Mouse (Mus musculus) layer of hippocampus, postnatal 25 days (tissue): ENCODE data around the gene Gm11037. TPM values are rescaled to one million over a fixed set of nuclear protein-coding genes. Genes with fewer than 3 reads are reported as not detected.

Experiments used
- DNase-seq, 2 experiments: peaks; one replicate each; pipeline ENCODE4 v3.0.0; 2022; ENCODE audit warnings: mixed read lengths in 2 of 2, low spot score in 1 of 2; ENCODE audit errors: extremely low spot score in 1 of 2
- total RNA-seq, 2 experiments: library from RNA; stranded (reverse); gene quantifications; 2 replicates each; pipeline ENCODE4 v1.2.3; 2021

The Gm11037 gene
- total RNA-seq, 2 experiments from 2014 or later: not detected

- no peak for DNase-seq
Observed at GRCm38 (mm10) chr2:131147043-131147365, 13.7 kb downstream of the Gm11037 start.

- no peak for DNase-seq
Observed at GRCm38 (mm10) chr2:131148353-131149253, 15.3 kb downstream of the Gm11037 start.

DNA sequence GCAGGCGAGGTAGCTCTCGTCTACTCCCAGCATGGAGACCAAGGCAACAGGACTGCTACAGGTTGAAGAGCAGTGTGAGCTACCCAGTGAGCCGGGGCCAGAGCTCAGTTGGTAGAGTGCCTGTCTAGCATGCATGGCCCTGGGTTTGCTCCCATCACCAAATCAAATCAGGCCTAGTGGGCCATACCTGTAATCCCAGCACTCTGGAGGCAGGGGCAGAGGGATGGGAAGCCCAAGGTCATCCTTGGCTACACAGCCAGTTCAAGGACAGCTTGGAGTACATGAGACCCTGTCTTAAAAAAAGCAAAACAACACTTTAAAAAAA lies 15.9 kb downstream of the Gm11037 start:
- no peak for DNase-seq

DNA sequence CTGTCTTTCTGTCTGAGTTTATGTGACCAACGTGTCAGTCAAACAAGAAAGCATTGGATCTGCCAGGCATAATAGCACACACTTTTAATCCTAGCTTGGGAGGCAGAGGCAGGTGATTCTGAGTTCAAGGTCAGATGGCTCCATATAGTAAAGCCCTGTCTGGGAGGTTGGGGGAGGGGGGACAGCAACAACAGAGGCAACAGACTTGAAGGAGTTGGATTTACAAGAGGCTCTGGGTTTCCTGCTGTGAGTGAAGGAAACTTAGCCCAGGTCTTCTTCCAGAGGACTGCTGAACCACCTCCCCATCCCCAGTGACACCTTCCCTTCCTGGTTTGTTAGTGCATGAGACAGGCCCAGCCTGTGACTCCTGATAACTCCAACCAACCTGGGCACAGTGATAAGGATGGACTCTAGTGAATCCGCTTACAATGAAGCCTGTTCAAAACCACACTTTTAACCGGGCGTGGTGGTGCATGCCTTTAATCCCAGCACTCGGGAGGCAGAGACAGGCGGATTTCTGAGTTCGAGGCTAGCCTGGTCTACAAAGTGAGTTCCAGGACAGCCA lies 19.0 kb downstream of the Gm11037 start:
- no peak for DNase-seq

DNA sequence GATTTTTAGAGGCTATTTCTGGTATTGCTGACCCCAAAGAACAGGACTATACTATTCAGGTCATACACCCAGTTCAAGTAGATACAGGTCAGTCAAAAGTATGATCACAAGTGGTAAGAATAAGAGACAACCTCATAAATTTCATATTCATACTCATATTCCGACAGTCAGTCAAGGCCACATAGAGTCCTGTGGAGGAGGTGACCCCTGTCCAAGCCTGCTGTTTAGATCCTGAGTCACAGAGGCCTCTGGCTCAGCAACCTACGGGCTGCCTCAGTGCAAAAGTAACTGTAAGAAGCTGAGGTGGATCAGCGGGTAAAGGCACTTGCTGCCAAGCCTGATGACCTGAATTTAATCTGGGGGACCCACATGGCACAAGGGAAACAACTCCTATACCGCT lies 20.7 kb downstream of the Gm11037 start:
- DNase-seq: no peak

- no peak for DNase-seq
Observed at GRCm38 (mm10) chr2:131156987-131157386, 23.7 kb downstream of the Gm11037 start.

GRCm38 (mm10) chr2:131159491-131159910 lies 26.2 kb downstream of the Gm11037 start:
- no peak for DNase-seq

GRCm38 (mm10) chr2:131159938-131160581 lies 26.8 kb downstream of the Gm11037 start, which contains the start of gene 1700037H04Rik:
TSS of gene 1700037H04Rik (minus strand) at chr2:131160081.
- peak; percentile 79 to 83 for DNase-seq

DNA sequence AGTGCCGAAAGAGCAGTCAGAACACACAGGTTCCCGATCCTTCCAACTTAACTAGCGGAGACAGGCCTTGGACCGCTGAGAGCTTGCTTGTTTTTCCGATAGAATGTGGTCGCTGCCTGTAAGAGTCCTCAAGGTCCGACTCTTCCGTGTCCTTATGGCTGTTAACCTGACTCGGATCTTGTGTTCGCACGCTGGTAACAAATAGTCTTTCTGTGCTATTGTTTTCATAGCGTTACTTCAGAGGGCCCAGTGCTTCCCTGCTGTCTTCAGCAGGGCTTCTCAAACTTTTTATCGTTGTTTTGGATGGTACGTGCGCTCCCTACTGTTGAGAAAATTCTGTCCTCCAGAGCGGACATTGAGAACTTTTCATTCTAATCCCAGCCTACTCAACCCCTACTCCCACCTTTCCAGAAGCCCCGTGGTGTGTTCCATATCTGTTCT lies 27.4 kb downstream of the Gm11037 start:
- no peak for DNase-seq

DNA sequence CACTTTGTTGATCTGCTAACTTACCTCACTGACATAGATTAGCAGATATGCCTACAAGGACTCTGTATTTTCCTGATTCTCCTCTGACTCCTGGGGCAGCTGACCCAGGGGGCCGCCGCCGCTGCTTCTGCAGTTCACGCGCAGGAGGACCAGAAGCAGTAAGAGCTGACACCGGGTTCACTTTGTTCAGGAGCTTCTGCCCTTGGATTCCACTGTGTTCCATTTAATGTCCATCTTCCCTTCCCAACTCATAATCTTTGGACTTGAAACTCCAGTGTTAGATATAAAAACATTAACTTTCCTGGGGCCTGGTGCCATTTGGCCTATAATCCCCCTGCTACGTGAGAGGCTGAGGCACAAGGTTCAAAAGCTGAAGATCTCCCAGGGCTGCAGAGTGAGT lies 30.6 kb downstream of the Gm11037 start:
- DNase-seq: no peak

DNA sequence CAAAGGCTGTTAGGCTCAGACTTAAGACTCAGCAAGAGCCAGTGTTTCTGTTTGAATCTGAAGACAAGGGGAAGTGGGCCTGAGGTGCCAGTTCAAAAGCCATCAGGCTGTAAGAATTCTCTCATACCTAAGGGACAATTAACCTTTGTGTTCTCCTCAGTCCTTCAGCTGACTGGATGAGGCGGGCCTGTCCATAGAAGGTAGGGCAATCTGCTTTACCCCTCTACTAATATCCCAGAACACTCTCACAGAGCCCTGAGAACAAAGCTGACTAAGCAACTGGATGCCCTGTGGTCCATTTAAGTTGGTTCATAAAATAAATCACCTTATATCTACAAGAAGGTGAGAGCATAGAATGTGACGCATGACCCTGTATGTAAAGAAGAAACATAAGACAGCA lies 32.9 kb downstream of the Gm11037 start:
- no peak for DNase-seq

DNA sequence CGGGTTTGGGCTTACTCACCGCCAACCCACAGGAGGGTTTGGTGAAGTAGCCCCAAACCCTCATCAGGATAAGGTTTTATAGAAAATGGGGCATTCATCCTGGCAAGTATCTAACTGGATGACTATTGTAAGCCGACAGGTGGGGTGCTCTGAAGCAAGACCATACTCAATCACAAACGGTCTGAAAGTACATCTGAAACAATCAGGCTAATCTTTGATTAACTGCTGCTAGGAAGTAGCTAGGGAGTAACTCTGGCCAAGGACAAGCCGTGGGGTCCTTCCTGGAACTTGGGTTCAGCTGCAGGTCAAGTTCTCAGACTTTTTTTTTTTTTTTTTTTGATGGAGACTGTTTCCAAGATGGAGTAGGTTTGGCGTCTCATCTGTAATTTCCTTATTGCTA lies 34.7 kb downstream of the Gm11037 start:
- no peak for DNase-seq

DNA sequence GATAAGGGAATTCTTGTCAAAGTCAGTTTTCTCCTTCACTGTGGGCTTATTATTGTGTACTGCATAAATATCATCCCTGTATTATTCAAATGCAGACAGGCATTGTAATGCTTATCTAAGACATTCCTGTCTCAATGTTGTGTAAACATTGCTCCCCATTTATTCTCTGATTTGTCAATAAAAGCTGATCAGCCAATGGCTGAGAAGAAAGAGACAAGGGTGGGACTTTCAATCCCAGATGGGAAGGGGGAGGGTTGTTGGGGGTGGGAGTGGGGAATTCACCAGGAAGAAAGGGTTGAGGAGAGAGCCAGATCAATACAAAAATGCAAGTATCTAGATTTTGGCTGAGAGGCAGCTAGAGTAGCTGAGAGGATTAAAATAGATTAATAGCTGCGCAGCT lies 35.6 kb downstream of the Gm11037 start:
- no peak for DNase-seq

- no peak for DNase-seq
Observed at GRCm38 (mm10) chr2:131170936-131171335, 37.6 kb downstream of the Gm11037 start.

- peak; percentile 56 to 63 for DNase-seq
Observed at GRCm38 (mm10) chr2:131171401-131172104, 38.3 kb downstream of the Gm11037 start.

DNA sequence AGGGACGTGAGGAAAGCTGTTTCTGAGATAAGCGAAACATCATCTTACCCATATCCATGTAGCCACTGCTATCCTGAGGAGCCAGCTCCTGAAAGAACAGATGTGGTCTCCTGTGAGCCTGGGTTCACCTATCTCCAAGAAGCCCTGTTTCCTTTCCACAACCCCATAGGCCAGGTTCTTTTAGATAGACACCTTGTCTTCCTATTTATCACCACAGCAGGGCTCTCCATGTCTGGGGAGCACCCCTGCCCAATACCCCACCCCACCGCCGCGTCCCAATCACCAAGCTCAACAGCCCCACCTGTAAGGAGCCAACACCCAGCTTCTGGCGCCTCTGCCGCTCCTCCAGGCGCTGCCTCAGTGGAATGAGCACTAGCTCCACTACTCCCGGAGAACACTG lies 39.0 kb downstream of the Gm11037 start:
- no peak for DNase-seq

DNA sequence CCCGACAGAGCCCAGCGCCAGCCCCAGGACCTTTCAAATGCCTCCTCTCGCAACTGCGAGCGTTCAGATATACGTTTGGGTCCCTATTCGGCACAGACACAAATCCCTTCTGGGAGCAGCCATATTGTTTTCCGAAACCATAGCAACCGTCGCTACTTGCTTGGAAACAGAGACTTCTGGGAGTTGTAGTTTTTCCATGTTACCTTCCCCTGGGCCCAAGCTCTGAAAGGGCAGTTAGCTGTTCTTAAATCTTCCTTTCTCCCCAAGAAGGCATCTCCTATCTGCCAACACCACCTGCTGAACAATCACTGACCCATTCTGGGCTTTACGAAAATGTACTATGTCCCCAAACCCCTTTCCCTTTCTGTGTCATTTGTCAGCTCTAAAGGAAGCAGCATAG lies 41.4 kb downstream of the Gm11037 start:
- DNase-seq: peak in 1 of 2 experiments; percentile 39

GRCm38 (mm10) chr2:131175286-131175944 lies 42.1 kb downstream of the Gm11037 start:
- DNase-seq: no peak

GRCm38 (mm10) chr2:131175945-131176309 lies 42.6 kb downstream of the Gm11037 start:
- no peak for DNase-seq

DNA sequence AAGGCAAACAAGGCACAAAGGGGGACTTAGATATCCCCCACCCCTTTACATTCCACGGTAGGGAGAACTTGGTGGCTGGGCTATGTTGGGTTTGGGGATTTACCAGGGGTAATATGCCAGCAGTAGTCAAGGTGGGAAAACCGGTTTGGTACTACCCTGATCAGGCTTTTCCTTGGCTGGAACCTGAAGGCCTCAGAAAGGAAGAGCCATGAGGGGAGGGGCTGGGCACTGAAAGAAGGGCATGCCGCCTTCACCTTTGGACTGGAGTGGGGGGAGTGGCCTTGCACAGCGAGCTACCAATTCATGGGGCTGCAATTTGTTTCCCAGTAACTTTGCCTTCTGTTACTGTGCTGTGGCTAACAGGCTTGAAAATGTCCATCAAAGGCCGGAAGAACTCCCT lies 43.2 kb downstream of the Gm11037 start:
- DNase-seq: no peak

- no peak for DNase-seq
Observed at GRCm38 (mm10) chr2:131177932-131178331, 44.6 kb downstream of the Gm11037 start.
